14 mouse cellular contexts compared by ENCODE assay signal in genomic region chr16:4570737-4571136, GRCm38 (mm10). TPM values are rescaled to one million over a fixed set of nuclear protein-coding genes. Genes with fewer than 3 reads are reported as not detected.
DNase-seq lines count a peak whose midpoint lies in the region; ATAC-seq and TF ChIP-seq lines count a peak whose summit lies in the region.
"Had no signal": no experiment of that assay in that cellular context is flagged by ENCODE, and none has a peak within 500 bp of the region (broad histone marks: within the 10 kb centered on the region; RNA-seq: fewer than 3 reads in every experiment).

No protein-coding gene starts in this region.

- no peaks in the 10 kb centered on the region for H3K36me3 ChIP-seq in heart, embryonic 12.5 days
- H3K36me3 ChIP-seq in limb, embryonic 10.5 days, result no peaks in the 10 kb centered on the region
- H3K36me3 ChIP-seq in thymus, adult 2 months (ENCODE audit: control insufficient read depth, insufficient read depth, low read length), result no peaks in the 10 kb centered on the region
- H3K36me3 ChIP-seq: forebrain, embryonic 10.5 days; stomach, embryonic 15.5 days had no signal

- no peak for ATAC-seq in heart, embryonic 12.5 days (ENCODE audit: insufficient number of reproducible peaks, low FRiP score)
- ATAC-seq: intestine, embryonic 16.5 days had no signal

- H3K4me1 ChIP-seq in heart, embryonic 12.5 days (replicated peaks), result peaks cover 10% of the 10 kb centered on the region
- H3K4me1 ChIP-seq in limb, embryonic 10.5 days, result peaks cover 20% of the 10 kb centered on the region
- no peaks in the 10 kb centered on the region for H3K4me1 ChIP-seq in thymus, adult 2 months (replicated peaks; ENCODE audit: control insufficient read depth, insufficient read depth, low read length)
- H3K4me1 ChIP-seq: stomach, embryonic 15.5 days had no signal

- DNase-seq in adrenal gland, postnatal 14 days, result peak; percentile 34
- DNase-seq in adrenal gland, postnatal 25 days, result no peak
- peak; percentile 17 for DNase-seq in heart, postnatal 4 days
- peak; percentile 27 for DNase-seq in NIH3T3 (ENCODE audit: low read depth)
- peak; percentile 46 for DNase-seq in limb, embryonic 10.5 days (ENCODE audit: low spot score)
- DNase-seq in thymus, adult 2 months, result no peak
- DNase-seq in urinary bladder, postnatal 4 days (ENCODE audit: low spot score in 2 of 2), result no peak
- DNase-seq: adrenal gland, postnatal 10 days had no signal

- TF ChIP-seq POLR2A in thymus, adult 2 months (IDR thresholded peaks at IDR 0.05; ENCODE audit: control insufficient read depth, extremely low read depth, insufficient read depth, low read length, poor library complexity), result no peak

- H3K9me3 ChIP-seq in heart, embryonic 12.5 days (replicated peaks), result no peaks in the 10 kb centered on the region
- no peaks in the 10 kb centered on the region for H3K9me3 ChIP-seq in limb, embryonic 10.5 days (replicated peaks)
- H3K9me3 ChIP-seq: forebrain, embryonic 10.5 days; stomach, embryonic 15.5 days had no signal

- no peak overlapping the region for H3K4me2 ChIP-seq in heart, embryonic 12.5 days
- H3K4me2 ChIP-seq: midbrain, embryonic 11.5 days; stomach, embryonic 15.5 days had no signal

- no peak for TF ChIP-seq CTCF in thymus, adult 2 months (IDR thresholded peaks at IDR 0.05; ENCODE audit: borderline replicate concordance, control insufficient read depth, extremely low read depth, insufficient read depth, low read length, poor library complexity)

- WGBS in heart, embryonic 12.5 days, result 47% methylated on average over 4 of the region's 4 CpGs
- 49% methylated on average over 4 of the region's 4 CpGs for WGBS in limb, embryonic 10.5 days
- 100% methylated on average over 4 of the region's 4 CpGs for WGBS in thymus, adult 2 months

- H3K9ac ChIP-seq in heart, embryonic 12.5 days, result no peak overlapping the region
- H3K9ac ChIP-seq: stomach, embryonic 15.5 days had no signal

- no peak overlapping the region for H3K27ac ChIP-seq in heart, embryonic 12.5 days (ENCODE audit: poor library complexity, severe bottlenecking)
- peak overlapping the region; percentile 68 for H3K27ac ChIP-seq in limb, embryonic 10.5 days
- no peak overlapping the region for H3K27ac ChIP-seq in thymus, adult 2 months (ENCODE audit: control insufficient read depth, insufficient read depth, low read length)
- H3K27ac ChIP-seq: forebrain, embryonic 10.5 days; layer of hippocampus, adult 2 months; stomach, embryonic 15.5 days had no signal

- no peaks in the 10 kb centered on the region for H3K27me3 ChIP-seq in heart, embryonic 12.5 days (replicated peaks)
- H3K27me3 ChIP-seq in limb, embryonic 10.5 days (ENCODE audit: low read depth, poor library complexity, severe bottlenecking), result no peaks in the 10 kb centered on the region
- no peaks in the 10 kb centered on the region for H3K27me3 ChIP-seq in thymus, adult 2 months (ENCODE audit: control insufficient read depth, insufficient read depth, low read length)
- H3K27me3 ChIP-seq: stomach, embryonic 15.5 days had no signal

- no peak overlapping the region for H3K4me3 ChIP-seq in heart, embryonic 12.5 days
- no peak overlapping the region for H3K4me3 ChIP-seq in limb, embryonic 10.5 days
- no peak overlapping the region for H3K4me3 ChIP-seq in thymus, adult 2 months (ENCODE audit: control insufficient read depth, insufficient read depth, low read length)
- H3K4me3 ChIP-seq: forebrain, embryonic 10.5 days; layer of hippocampus, adult 2 months; stomach, embryonic 15.5 days had no signal

RNA-seq across cellular contexts. Expression of gene Tfap4, which starts 11.1 kb away (rescaled TPM):
- 5.7 and 9.2 TPM in 2 replicates for total RNA-seq in adrenal gland, postnatal 14 days (2021)
- total RNA-seq in adrenal gland, postnatal 25 days (2021), result 8.3 and 10.4 TPM in 2 replicates
- total RNA-seq in heart, postnatal 4 days (2021), result 1 to 10 TPM; 3.5 to 4.7 TPM
- 8.1 and 8.4 TPM in 2 replicates for polyA plus RNA-seq in heart, embryonic 12.5 days (2016; fragmentation: Nextera tagmentation; extraction: Ambion mirVana)
- polyA plus RNA-seq in limb, embryonic 10.5 days (2016; fragmentation: Nextera tagmentation; extraction: Ambion mirVana), result 41.4 and 48.5 TPM in 2 replicates
- 12.0 and 13.5 TPM in 2 replicates for polyA plus RNA-seq in thymus, adult 2 months (2012; rRNA removed)

RNA-seq across cellular contexts. Expression of gene Glis2, which starts 23.8 kb away (rescaled TPM):
- total RNA-seq in adrenal gland, postnatal 14 days (2021), result 23.7 and 25.1 TPM in 2 replicates
- total RNA-seq in adrenal gland, postnatal 25 days (2021), result 17.1 and 23.0 TPM in 2 replicates
- 10 to 100 TPM; 35.3 to 43.8 TPM for total RNA-seq in heart, postnatal 4 days (2021)
- polyA plus RNA-seq in heart, embryonic 12.5 days (2016; fragmentation: Nextera tagmentation; extraction: Ambion mirVana), result 24.9 and 25.5 TPM in 2 replicates
- 27.0 and 30.7 TPM in 2 replicates for polyA plus RNA-seq in limb, embryonic 10.5 days (2016; fragmentation: Nextera tagmentation; extraction: Ambion mirVana)
- polyA plus RNA-seq in thymus, adult 2 months (2012; rRNA removed), result 11.8 and 14.3 TPM in 2 replicates

RNA-seq across cellular contexts. Expression of gene Srl, which starts 29.1 kb away (rescaled TPM):
- 11.5 and 16.2 TPM in 2 replicates for total RNA-seq in adrenal gland, postnatal 14 days (2021)
- 8.0 and 11.9 TPM in 2 replicates for total RNA-seq in adrenal gland, postnatal 25 days (2021)
- total RNA-seq in heart, postnatal 4 days (2021), result 1,000 to 10,000 TPM; 1,069 to 1,171 TPM
- 228 and 230 TPM in 2 replicates for polyA plus RNA-seq in heart, embryonic 12.5 days (2016; fragmentation: Nextera tagmentation; extraction: Ambion mirVana)
- 29.4 and 34.3 TPM in 2 replicates for polyA plus RNA-seq in limb, embryonic 10.5 days (2016; fragmentation: Nextera tagmentation; extraction: Ambion mirVana)
- 5.3 and 12.1 TPM in 2 replicates for polyA plus RNA-seq in thymus, adult 2 months (2012; rRNA removed)

RNA-seq across cellular contexts. Expression of gene Pam16, which starts 54.1 kb away (rescaled TPM):
- total RNA-seq in adrenal gland, postnatal 14 days (2021), result 108 and 140 TPM in 2 replicates
- total RNA-seq in adrenal gland, postnatal 25 days (2021), result 81.9 and 83.4 TPM in 2 replicates
- total RNA-seq in heart, postnatal 4 days (2021), result 10 to 100 TPM; 89.5 to 92.6 TPM
- 127 and 128 TPM in 2 replicates for polyA plus RNA-seq in heart, embryonic 12.5 days (2016; fragmentation: Nextera tagmentation; extraction: Ambion mirVana)
- polyA plus RNA-seq in limb, embryonic 10.5 days (2016; fragmentation: Nextera tagmentation; extraction: Ambion mirVana), result 108 and 113 TPM in 2 replicates
- polyA plus RNA-seq in thymus, adult 2 months (2012; rRNA removed), result 35.7 and 40.4 TPM in 2 replicates

Comparison
In these comparisons a context has a peak if more than half of its experiments do, and no peak if none do; other contexts are left out.
1. DNase-seq: peak in adrenal gland, postnatal 14 days (single experiment), heart, postnatal 4 days (single experiment), NIH3T3 (single experiment) and limb, embryonic 10.5 days (single experiment); none in adrenal gland, postnatal 25 days (single experiment), thymus, adult 2 months (single experiment) and urinary bladder, postnatal 4 days (0 of 2).
2. RNA of gene Srl, which starts 29.1 kb away (total RNA-seq): 1,069 to 1,171 TPM in heart, postnatal 4 days; 11.5 to 16.2 TPM in adrenal gland, postnatal 14 days and 8.0 to 11.9 TPM in adrenal gland, postnatal 25 days; every median in the first group is over 10 times any median in the second.